Mouse (Mus musculus): ENCODE results near the gene Nudt16l1.

- TF ChIP-seq POLR2A (IDR thresholded peaks at IDR 0.05; ENCODE audit: borderline replicate concordance, insufficient read depth, low read length) (no peak), CTCF (IDR thresholded peaks at IDR 0.05; ENCODE audit: borderline replicate concordance, insufficient read depth, low read depth, low read length) (no peak)
Measured at GRCm38 (mm10) chr16:4901167-4901566, 37.4 kb upstream of the Nudt16l1 start.

Data from cerebellum, adult 2 months (tissue).